Mouse (Mus musculus): ENCODE data around the gene Tnpo2. TPM values are rescaled to one million over a fixed set of nuclear protein-coding genes. Genes with fewer than 3 reads are reported as not detected.

The Tnpo2 gene
- total RNA-seq, 2 experiments from 2014 or later, result 145 to 159 TPM

DNA sequence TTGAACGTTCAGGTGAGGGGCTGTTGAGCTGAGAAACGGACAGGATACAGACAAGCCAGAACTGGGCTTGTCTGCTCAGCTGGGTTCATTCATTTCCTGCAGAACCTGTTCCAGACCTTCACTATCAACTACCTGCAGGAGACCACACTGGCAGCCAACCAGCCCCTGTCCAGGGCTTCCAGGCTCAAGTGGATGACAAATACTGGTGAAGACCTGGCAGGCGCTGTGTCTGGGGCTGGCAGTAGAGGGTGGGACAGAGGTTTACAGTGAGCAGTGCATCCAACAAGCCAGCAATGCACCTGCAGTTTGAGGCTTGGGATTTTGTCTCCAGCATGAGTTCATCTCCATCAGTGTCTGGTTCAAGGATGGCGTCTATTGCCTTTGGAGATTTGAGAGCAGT, 60.1 kb downstream of the Tnpo2 start:
- no peak for DNase-seq (ENCODE audit: extremely low spot score in 1 of 2, low spot score in 1 of 2)

DNA sequence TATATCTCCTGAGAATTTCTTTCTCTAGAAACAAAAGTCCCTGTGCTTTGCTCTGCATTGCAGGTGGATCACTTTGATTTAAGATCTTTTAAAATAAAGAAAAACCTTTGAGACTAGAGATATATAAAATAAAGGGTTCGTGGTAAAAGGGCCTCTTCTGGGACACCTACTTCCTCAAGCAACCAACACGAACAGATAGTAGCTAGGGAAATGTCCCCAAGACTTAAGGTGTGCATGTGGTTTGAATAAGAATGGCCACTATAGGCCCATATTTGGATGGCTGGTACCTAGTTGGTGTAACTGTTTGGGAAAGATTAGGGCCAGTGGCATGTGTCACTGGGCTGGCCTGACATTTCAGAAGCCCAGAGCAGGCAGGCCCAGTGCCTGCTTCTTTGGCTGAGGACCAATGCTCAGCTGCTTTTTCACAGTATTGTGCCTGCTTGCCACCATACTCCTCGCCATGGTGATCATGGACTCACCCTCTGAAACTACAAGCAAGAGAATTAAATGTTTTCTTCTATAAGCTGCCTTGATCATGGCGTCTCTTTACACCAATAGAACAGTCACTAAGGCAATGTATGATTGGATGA, 63.5 kb downstream of the Tnpo2 start:
- no peak for DNase-seq (ENCODE audit: extremely low spot score in 1 of 2, low spot score in 1 of 2)

Small RNA genes lying within 50 kb of the gene (microRNA-seq; reads per million reads assigned to microRNA genes)
- gene Mir7070, result 4.8 to 7.4 reads per million in 2 experiments

Other genes with a start within 250 kb of the Tnpo2 start
- 100 to 1,000 TPM; 406 to 477 TPM for gene Nfix, start 236.6 kb upstream of the Tnpo2 start, total RNA-seq (2021)
- 10 to 100 TPM in 1 of 2 experiments, 1 to 10 TPM in 1; 9.3 to 10.6 TPM for gene Dand5, start 214.1 kb upstream of the Tnpo2 start, total RNA-seq (2021)
- gene Gadd45gip1, start 205.4 kb upstream of the Tnpo2 start, total RNA-seq (2021), result 10 to 100 TPM; 23.7 to 27.3 TPM
- gene Rad23a, start 196.2 kb upstream of the Tnpo2 start, total RNA-seq (2021), result 10 to 100 TPM; 67.0 to 69.7 TPM
- gene Calr, start 190.0 kb upstream of the Tnpo2 start, total RNA-seq (2021), result 100 to 1,000 TPM; 473 to 552 TPM
- 10 to 100 TPM; 52.4 to 53.3 TPM for gene Farsa, start 179.9 kb upstream of the Tnpo2 start, total RNA-seq (2021)
- 10 to 100 TPM; 16.5 to 18.0 TPM for gene Syce2, start 164.8 kb upstream of the Tnpo2 start, total RNA-seq (2021)
- 10 to 100 TPM; 32.4 to 39.7 TPM for gene Gcdh, start 143.0 kb upstream of the Tnpo2 start, total RNA-seq (2021)
- under 1 TPM in 1 of 2 experiments, not detected in 1; 0.17 TPM for gene Klf1, start 135.0 kb upstream of the Tnpo2 start, total RNA-seq (2021)
- gene Dnase2a, start 128.4 kb upstream of the Tnpo2 start, total RNA-seq (2021), result 1 to 10 TPM; 3.7 to 4.3 TPM
- gene Mast1, start 99.6 kb upstream of the Tnpo2 start, total RNA-seq (2021), result 100 to 1,000 TPM in 1 of 2 experiments, 10 to 100 TPM in 1; 75.7 to 100 TPM
- 1 to 10 TPM in 1 of 2 experiments, under 1 TPM in 1; 0.47 to 1.3 TPM for gene Rtbdn, start 89.9 kb upstream of the Tnpo2 start, total RNA-seq (2021)
- gene Gm49661, start 67.5 kb upstream of the Tnpo2 start, total RNA-seq (2021), result not detected
- gene Prdx2, start 67.3 kb upstream of the Tnpo2 start, total RNA-seq (2021), result 100 to 1,000 TPM; 335 to 353 TPM
- gene Rnaseh2a, start 67.1 kb upstream of the Tnpo2 start, total RNA-seq (2021), result 10 to 100 TPM; 37.1 to 41.5 TPM
- 10 to 100 TPM; 67.9 to 68.8 TPM for gene Junb, start 58.2 kb upstream of the Tnpo2 start, total RNA-seq (2021)
- 1 to 10 TPM; 7.6 to 9.3 TPM for gene Hook2, start 46.3 kb upstream of the Tnpo2 start, total RNA-seq (2021)
- gene Best2, start 22.4 kb upstream of the Tnpo2 start, total RNA-seq (2021), result not detected
- 100 to 1,000 TPM; 116 to 128 TPM for gene Asna1, start 11.6 kb upstream of the Tnpo2 start, total RNA-seq (2021)
- gene Trir, start 10.1 kb upstream of the Tnpo2 start, total RNA-seq (2021), result 100 to 1,000 TPM; 130 to 144 TPM
- 10 to 100 TPM; 19.7 to 27.8 TPM for gene Fbxw9, start 23.1 kb downstream of the Tnpo2 start, total RNA-seq (2021)
- gene Gm5741, start 31.1 kb downstream of the Tnpo2 start, total RNA-seq (2021), result not detected
- 10 to 100 TPM; 57.7 to 62.0 TPM for gene Dhps, start 34.8 kb downstream of the Tnpo2 start, total RNA-seq (2021)
- 10 to 100 TPM; 57.7 to 69.0 TPM for gene Wdr83os, start 43.8 kb downstream of the Tnpo2 start, total RNA-seq (2021)
- gene Wdr83, start 44.4 kb downstream of the Tnpo2 start, total RNA-seq (2021), result 10 to 100 TPM; 28.7 to 32.3 TPM
- gene Man2b1, start 46.4 kb downstream of the Tnpo2 start, total RNA-seq (2021), result 10 to 100 TPM; 36.1 to 41.8 TPM
- 1 to 10 TPM; 7.0 to 7.1 TPM for gene Zfp791, start 86.2 kb downstream of the Tnpo2 start, total RNA-seq (2021)
- not detected for gene Cks1brt, start 115.0 kb downstream of the Tnpo2 start, total RNA-seq (2021)
- gene Olfr371, start 189.1 kb downstream of the Tnpo2 start, total RNA-seq (2021), result not detected

All from layer of hippocampus, postnatal 25 days (tissue).